25 mouse cellular contexts compared by ENCODE assay signal in the genomic region with DNA sequence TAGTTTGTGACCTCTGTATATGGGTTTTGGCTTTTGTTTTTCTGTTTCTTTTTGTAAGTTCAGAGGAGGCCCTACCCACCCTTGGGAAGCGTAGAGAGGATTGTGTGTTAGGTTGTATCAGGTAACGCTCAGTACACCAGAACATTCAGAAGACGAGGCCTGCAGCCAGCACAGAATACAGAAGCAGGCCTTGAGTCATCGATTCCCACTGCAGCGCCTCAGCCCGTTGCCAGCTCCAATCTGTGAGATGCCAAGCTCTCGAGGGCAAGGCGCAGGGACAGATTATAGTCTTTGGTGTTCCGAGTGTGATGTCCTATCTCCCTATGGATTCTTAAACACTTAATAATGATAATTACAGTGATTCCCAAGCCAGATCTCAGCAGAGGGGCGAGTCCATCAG.
DNase-seq lines count a peak whose midpoint lies in the region; ATAC-seq lines count a peak whose summit lies in the region.
"Had no signal": no experiment of that assay in that cellular context is flagged by ENCODE, and none has a peak within 500 bp of the region (broad histone marks: within the 10 kb centered on the region; RNA-seq: fewer than 3 reads in every experiment).

No protein-coding gene starts in this region.

- 0 out of 2 replicates have a peak overlapping the region, but pooled peaks have one; percentile 25 for H3K27ac ChIP-seq in midbrain, embryonic 12.5 days (replicated peaks)
- H3K27ac ChIP-seq in midbrain, embryonic 14.5 days (replicated peaks; ENCODE audit: low read depth, low read length) = no peak overlapping the region; the same call in 1 of the 2 replicates
- peak overlapping the region; percentile 39; the same call in 1 of the 2 replicates for H3K27ac ChIP-seq in embryonic facial prominence, embryonic 11.5 days (replicated peaks; ENCODE audit: low read depth, low read length)
- peak overlapping the region; percentile 68 for H3K27ac ChIP-seq in limb, embryonic 10.5 days
- H3K27ac ChIP-seq: forebrain, embryonic 15.5 days; heart, embryonic 13.5 days; hindbrain, embryonic 12.5 days; liver, embryonic 12.5 days; neural tube, embryonic 15.5 days; stomach, postnatal 0 days had no signal

- 71% methylated on average over 10 of the region's 10 CpGs for WGBS in midbrain, embryonic 12.5 days
- WGBS in midbrain, embryonic 14.5 days = 66% methylated on average over 10 of the region's 10 CpGs
- WGBS in embryonic facial prominence, embryonic 11.5 days = 45% methylated on average over 10 of the region's 10 CpGs
- WGBS in limb, embryonic 10.5 days = 64% methylated on average over 10 of the region's 10 CpGs

- no peaks in the 10 kb centered on the region for H3K27me3 ChIP-seq in midbrain, embryonic 12.5 days
- no peaks in the 10 kb centered on the region for H3K27me3 ChIP-seq in midbrain, embryonic 14.5 days (ENCODE audit: control insufficient read depth, insufficient read depth, low read length)
- H3K27me3 ChIP-seq in embryonic facial prominence, embryonic 11.5 days (ENCODE audit: control insufficient read depth, insufficient read depth, low read length) = no peaks in the 10 kb centered on the region
- H3K27me3 ChIP-seq in limb, embryonic 10.5 days (ENCODE audit: low read depth, poor library complexity, severe bottlenecking) = no peaks in the 10 kb centered on the region
- H3K27me3 ChIP-seq: forebrain, embryonic 15.5 days; heart, embryonic 13.5 days; hindbrain, embryonic 12.5 days; neural tube, embryonic 15.5 days had no signal

- intact Hi-C loops in heart, postnatal 25 days (cut with DNase I) = no loop called here

- no peaks in the 10 kb centered on the region for H3K4me1 ChIP-seq in midbrain, embryonic 12.5 days
- H3K4me1 ChIP-seq in midbrain, embryonic 14.5 days (ENCODE audit: control insufficient read depth, insufficient read depth, low read length) = no peaks in the 10 kb centered on the region
- H3K4me1 ChIP-seq in embryonic facial prominence, embryonic 11.5 days (ENCODE audit: control insufficient read depth, insufficient read depth, low read length) = no peaks in the 10 kb centered on the region
- peaks cover 42% of the 10 kb centered on the region for H3K4me1 ChIP-seq in limb, embryonic 10.5 days
- H3K4me1 ChIP-seq: forebrain, embryonic 15.5 days; heart, embryonic 13.5 days; liver, embryonic 12.5 days; neural tube, embryonic 15.5 days had no signal

- no peak overlapping the region for H3K4me2 ChIP-seq in midbrain, embryonic 12.5 days (replicated peaks)
- H3K4me2 ChIP-seq in midbrain, embryonic 14.5 days (ENCODE audit: low read length) = no peak overlapping the region
- H3K4me2 ChIP-seq in embryonic facial prominence, embryonic 11.5 days (ENCODE audit: low read depth, low read length) = no peak overlapping the region
- H3K4me2 ChIP-seq: forebrain, embryonic 15.5 days; heart, embryonic 13.5 days; hindbrain, embryonic 12.5 days; liver, embryonic 12.5 days; neural tube, embryonic 15.5 days had no signal

- H3K36me3 ChIP-seq in midbrain, embryonic 12.5 days = peaks cover 18% of the 10 kb centered on the region; the same call in 1 of the 2 replicates
- peaks cover 14% of the 10 kb centered on the region for H3K36me3 ChIP-seq in midbrain, embryonic 14.5 days (ENCODE audit: control insufficient read depth, insufficient read depth, low read length)
- H3K36me3 ChIP-seq in embryonic facial prominence, embryonic 11.5 days (replicated peaks; ENCODE audit: control insufficient read depth, insufficient read depth, low read depth, low read length) = no peaks in the 10 kb centered on the region
- H3K36me3 ChIP-seq in limb, embryonic 10.5 days = peaks cover 41% of the 10 kb centered on the region
- H3K36me3 ChIP-seq: forebrain, embryonic 15.5 days; heart, embryonic 13.5 days; hindbrain, embryonic 12.5 days; liver, embryonic 12.5 days; neural tube, embryonic 15.5 days had no signal

- H3K9ac ChIP-seq in midbrain, embryonic 12.5 days (replicated peaks) = no peak overlapping the region
- no peak overlapping the region for H3K9ac ChIP-seq in midbrain, embryonic 14.5 days (replicated peaks; ENCODE audit: low read length)
- H3K9ac ChIP-seq in embryonic facial prominence, embryonic 11.5 days (replicated peaks; ENCODE audit: low read length) = no peak overlapping the region
- H3K9ac ChIP-seq: forebrain, embryonic 15.5 days; heart, embryonic 13.5 days; hindbrain, embryonic 12.5 days; liver, embryonic 12.5 days; neural tube, embryonic 15.5 days had no signal

- no peak overlapping the region for H3K4me3 ChIP-seq in midbrain, embryonic 12.5 days
- no peak overlapping the region for H3K4me3 ChIP-seq in midbrain, embryonic 14.5 days (replicated peaks; ENCODE audit: low read depth, low read length)
- no peak overlapping the region for H3K4me3 ChIP-seq in embryonic facial prominence, embryonic 11.5 days (ENCODE audit: low read depth, low read length)
- H3K4me3 ChIP-seq in limb, embryonic 10.5 days = no peak overlapping the region
- H3K4me3 ChIP-seq: forebrain, embryonic 15.5 days; heart, embryonic 13.5 days; hindbrain, embryonic 12.5 days; liver, embryonic 12.5 days; neural tube, embryonic 15.5 days had no signal

- DNase-seq in midbrain, embryonic 14.5 days = no peak
- DNase-seq in brain, adult 2 months (ENCODE audit: low read depth, low spot score) = peak; percentile 51
- no peak for DNase-seq in embryonic facial prominence, embryonic 11.5 days (ENCODE audit: low spot score)
- no peak for DNase-seq in limb, embryonic 10.5 days (ENCODE audit: low spot score)
- no peak for DNase-seq in right cerebral cortex, adult 2 months (ENCODE audit: low spot score in 2 of 2)
- no peak for DNase-seq in heart, postnatal 25 days (ENCODE audit: low spot score)
- no peak for DNase-seq in spleen, adult 12 weeks (ENCODE audit: low spot score)
- DNase-seq: adrenal gland, postnatal 25 days; cerebellum, adult 11 months; gastrocnemius, postnatal 25 days; heart, adult 18-20 months; heart, postnatal 14 days; kidney, adult 18-20 months; layer of hippocampus, adult 9-11 months; lung, adult 18-20 months; lung, postnatal 10 days; right cerebral cortex, adult 18-20 months; thymus, adult 2 months had no signal

- H3K9me3 ChIP-seq in midbrain, embryonic 12.5 days = no peaks in the 10 kb centered on the region
- H3K9me3 ChIP-seq in midbrain, embryonic 14.5 days (ENCODE audit: control insufficient read depth, low read length) = no peaks in the 10 kb centered on the region
- H3K9me3 ChIP-seq in embryonic facial prominence, embryonic 11.5 days (replicated peaks; ENCODE audit: control insufficient read depth, low read length) = no peaks in the 10 kb centered on the region
- no peaks in the 10 kb centered on the region for H3K9me3 ChIP-seq in limb, embryonic 10.5 days (replicated peaks)
- H3K9me3 ChIP-seq: forebrain, embryonic 15.5 days; heart, embryonic 13.5 days; hindbrain, embryonic 12.5 days; liver, embryonic 12.5 days; neural tube, embryonic 15.5 days had no signal

- ATAC-seq in midbrain, embryonic 12.5 days (ENCODE audit: low FRiP score, low read depth) = no peak
- ATAC-seq in midbrain, embryonic 14.5 days (ENCODE audit: low FRiP score, low TSS enrichment) = no peak
- no peak for ATAC-seq in embryonic facial prominence, embryonic 11.5 days (replicated peaks; ENCODE audit: insufficient number of reproducible peaks, low FRiP score, low TSS enrichment, low read depth)
- ATAC-seq: forebrain, embryonic 15.5 days; liver, embryonic 12.5 days had no signal
